ENCODE assay signal across 22 mouse cellular contexts in the genomic region with DNA sequence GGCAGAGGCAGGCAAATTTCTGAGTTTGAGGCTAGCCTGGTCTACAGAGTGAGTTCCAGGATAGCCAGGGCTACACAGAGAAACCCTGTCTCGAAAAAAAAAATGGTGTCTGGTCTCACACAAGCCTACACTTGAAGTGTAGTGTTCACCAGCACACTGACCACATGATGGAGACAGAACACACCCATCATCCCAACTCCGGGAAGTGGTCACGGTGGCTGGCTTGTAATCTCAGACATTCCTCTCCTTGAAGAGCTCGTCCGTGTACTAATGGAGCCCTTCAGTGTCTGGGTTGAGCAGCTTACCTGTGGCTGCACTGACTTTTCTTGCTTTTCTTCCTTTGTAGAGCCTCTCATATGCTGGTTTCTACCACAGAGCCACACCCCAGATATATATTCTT. TPM values are rescaled to one million over a fixed set of nuclear protein-coding genes. Genes with fewer than 3 reads are reported as not detected.
DNase-seq lines count a peak whose midpoint lies in the region; ATAC-seq and TF ChIP-seq lines count a peak whose summit lies in the region.
"Had no signal": no experiment of that assay in that cellular context is flagged by ENCODE, and none has a peak within 500 bp of the region (broad histone marks: within the 10 kb centered on the region; RNA-seq: fewer than 3 reads in every experiment).

No protein-coding gene starts in this region.

- no peaks in the 10 kb centered on the region for H3K36me3 ChIP-seq in intestine, embryonic 14.5 days (ENCODE audit: control insufficient read depth, insufficient read depth, low read length)
- no peaks in the 10 kb centered on the region for H3K36me3 ChIP-seq in intestine, embryonic 15.5 days
- no peaks in the 10 kb centered on the region for H3K36me3 ChIP-seq in liver, embryonic 14.5 days (replicated peaks; ENCODE audit: control insufficient read depth, insufficient read depth, low read depth)
- H3K36me3 ChIP-seq in liver, embryonic 12.5 days, result no peaks in the 10 kb centered on the region
- H3K36me3 ChIP-seq: forebrain, embryonic 10.5 days; hindbrain, embryonic 12.5 days; limb, embryonic 10.5 days; midbrain, embryonic 12.5 days; neural tube, embryonic 15.5 days had no signal

- TF ChIP-seq CTCF in liver, embryonic 14.5 days (IDR thresholded peaks at IDR 0.05; ENCODE audit: low read depth), result 0 out of 2 replicates have a peak, but pooled peaks have one; percentile 4
- peak; percentile 69 for TF ChIP-seq CTCF in Patski (IDR thresholded peaks at IDR 0.05)

- CTCF ChIA-PET in Patski (lab: Charles Lee), result interaction anchor here (0.6 to 1.4 kb wide), 14 partner anchors 8 to 182 kb away, joined by 3 to 5 read pairs (median 3); no protein-coding TSS in a partner anchor

- ATAC-seq in intestine, embryonic 14.5 days (replicated peaks; ENCODE audit: low FRiP score, low TSS enrichment, low read depth), result no peak
- no peak for ATAC-seq in intestine, embryonic 15.5 days
- ATAC-seq in liver, embryonic 14.5 days (ENCODE audit: insufficient read depth), result no peak
- no peak for ATAC-seq in liver, embryonic 12.5 days
- ATAC-seq in Patski, result peak; percentile 65
- ATAC-seq: inflammation-experienced regulatory T-cells, adult 6 months had no signal

- H3K4me1 ChIP-seq in intestine, embryonic 14.5 days (replicated peaks; ENCODE audit: control insufficient read depth, insufficient read depth, low read length), result no peaks in the 10 kb centered on the region
- H3K4me1 ChIP-seq in intestine, embryonic 15.5 days (replicated peaks), result no peaks in the 10 kb centered on the region
- peaks cover 0 to 3% of the 10 kb centered on the region in 2 experiments; a peak in 2 of 4 replicates for H3K4me1 ChIP-seq in liver, embryonic 14.5 days (replicated peaks; ENCODE audit: control insufficient read depth in 2 of 2, insufficient read depth in 2 of 2, low read length in 1 of 2)
- H3K4me1 ChIP-seq in liver, embryonic 12.5 days, result 0 out of 2 replicates have a peak, but pooled peaks cover 12% of the 10 kb centered on the region
- H3K4me1 ChIP-seq: forebrain, embryonic 10.5 days; hindbrain, embryonic 12.5 days; limb, embryonic 10.5 days; midbrain, embryonic 12.5 days; neural tube, embryonic 15.5 days had no signal

- POLR2A ChIA-PET in Patski (lab: Charles Lee), result no interaction called here

- no peak overlapping the region for H3K4me2 ChIP-seq in intestine, embryonic 14.5 days (ENCODE audit: low read length)
- no peak overlapping the region for H3K4me2 ChIP-seq in intestine, embryonic 15.5 days (replicated peaks)
- H3K4me2 ChIP-seq in liver, embryonic 14.5 days (ENCODE audit: low read depth), result no peak overlapping the region
- no peak overlapping the region for H3K4me2 ChIP-seq in liver, embryonic 12.5 days
- H3K4me2 ChIP-seq: hindbrain, embryonic 12.5 days; liver, embryonic 11.5 days; midbrain, embryonic 12.5 days; neural tube, embryonic 15.5 days had no signal

- WGBS in intestine, embryonic 14.5 days, result 66% methylated on average over 5 of the region's 5 CpGs
- WGBS in intestine, embryonic 15.5 days, result 62% methylated on average over 5 of the region's 5 CpGs
- 35% methylated on average over 5 of the region's 5 CpGs for WGBS in liver, embryonic 14.5 days (ENCODE audit: insufficient replicate concordance)
- 45% methylated on average over 5 of the region's 5 CpGs for WGBS in liver, embryonic 12.5 days (ENCODE audit: insufficient replicate concordance)

- no peaks in the 10 kb centered on the region for H3K9me3 ChIP-seq in intestine, embryonic 14.5 days (ENCODE audit: control insufficient read depth, low read length)
- no peaks in the 10 kb centered on the region for H3K9me3 ChIP-seq in intestine, embryonic 15.5 days
- H3K9me3 ChIP-seq in liver, embryonic 14.5 days (ENCODE audit: control insufficient read depth, low read length), result no peaks in the 10 kb centered on the region
- no peaks in the 10 kb centered on the region for H3K9me3 ChIP-seq in liver, embryonic 12.5 days (replicated peaks)
- H3K9me3 ChIP-seq: forebrain, embryonic 10.5 days; hindbrain, embryonic 12.5 days; limb, embryonic 10.5 days; midbrain, embryonic 12.5 days; neural tube, embryonic 15.5 days had no signal

- in situ Hi-C loops in Patski (cut with MboI; ENCODE audit: low pct_unique_long_range_greater_than_20kb), result no loop called here

- no peak for TF ChIP-seq EP300 in liver, embryonic 14.5 days (IDR thresholded peaks at IDR 0.05; ENCODE audit: low read depth)

- peak; percentile 48 for DNase-seq in intestine, embryonic 14.5 days (ENCODE audit: low spot score)
- no peak for DNase-seq in liver, embryonic 14.5 days (ENCODE audit: low read depth in 3 of 3, low spot score in 3 of 3)
- DNase-seq in 416B (ENCODE audit: low read depth) (peak; percentile 78), Patski (ENCODE audit: low read depth, low spot score) (no peak)
- DNase-seq in thymus, postnatal 0 days (ENCODE audit: low spot score), result no peak
- DNase-seq: adrenal gland, postnatal 14 days; cerebellum, adult 18-20 months; gastrocnemius, postnatal 25 days; right cerebral cortex, postnatal 25 days; thymus, postnatal 4 days had no signal

- H3K4me3 ChIP-seq in intestine, embryonic 14.5 days (ENCODE audit: low read depth, low read length), result no peak overlapping the region
- H3K4me3 ChIP-seq in intestine, embryonic 15.5 days (replicated peaks), result no peak overlapping the region
- H3K4me3 ChIP-seq in liver, embryonic 14.5 days (ENCODE audit: insufficient read depth in 1 of 2, low read depth in 2 of 2, low read length in 2 of 2), result no peak overlapping the region
- no peak overlapping the region for H3K4me3 ChIP-seq in liver, embryonic 12.5 days
- H3K4me3 ChIP-seq: forebrain, embryonic 10.5 days; hindbrain, embryonic 12.5 days; limb, embryonic 10.5 days; midbrain, embryonic 12.5 days; myocyte; neural tube, embryonic 15.5 days had no signal

- H3K9ac ChIP-seq in intestine, embryonic 14.5 days (ENCODE audit: low read length), result no peak overlapping the region
- H3K9ac ChIP-seq in intestine, embryonic 15.5 days, result no peak overlapping the region
- no peak overlapping the region for H3K9ac ChIP-seq in liver, embryonic 14.5 days (replicated peaks)
- no peak overlapping the region for H3K9ac ChIP-seq in liver, embryonic 12.5 days
- H3K9ac ChIP-seq: hindbrain, embryonic 12.5 days; midbrain, embryonic 12.5 days; neural tube, embryonic 15.5 days had no signal

- H3K27me3 ChIP-seq in intestine, embryonic 14.5 days (replicated peaks; ENCODE audit: control insufficient read depth, insufficient read depth, low read length), result no peaks in the 10 kb centered on the region
- 0 out of 2 replicates have a peak, but pooled peaks cover 2% of the 10 kb centered on the region for H3K27me3 ChIP-seq in intestine, embryonic 15.5 days (replicated peaks)
- no peaks in the 10 kb centered on the region; the same call in 1 of the 2 replicates for H3K27me3 ChIP-seq in liver, embryonic 14.5 days (ENCODE audit: control insufficient read depth, insufficient read depth, low read length)
- peaks cover 16% of the 10 kb centered on the region for H3K27me3 ChIP-seq in liver, embryonic 12.5 days (replicated peaks)
- H3K27me3 ChIP-seq in Patski, result no peaks in the 10 kb centered on the region
- H3K27me3 ChIP-seq: hindbrain, embryonic 12.5 days; midbrain, embryonic 12.5 days; neural tube, embryonic 15.5 days had no signal

- H3K27ac ChIP-seq in intestine, embryonic 14.5 days (ENCODE audit: low read depth), result no peak overlapping the region
- no peak overlapping the region for H3K27ac ChIP-seq in intestine, embryonic 15.5 days
- H3K27ac ChIP-seq in liver, embryonic 14.5 days, result no peak overlapping the region
- H3K27ac ChIP-seq in liver, embryonic 12.5 days, result no peak overlapping the region
- H3K27ac ChIP-seq: forebrain, embryonic 10.5 days; hindbrain, embryonic 12.5 days; limb, embryonic 10.5 days; midbrain, embryonic 12.5 days; neural tube, embryonic 15.5 days had no signal

RNA-seq across cellular contexts. Expression of a gene that starts 19.9 kb away (rescaled TPM):
- polyA plus RNA-seq in intestine, embryonic 14.5 days (2014; fragmentation: Nextera tagmentation; extraction: Ambion mirVana), result 56.2 and 57.2 TPM in 2 replicates
- 54.9 and 56.2 TPM in 2 replicates for polyA plus RNA-seq in intestine, embryonic 15.5 days (2015; fragmentation: Nextera tagmentation; extraction: Ambion mirVana)
- polyA plus RNA-seq in liver, embryonic 14.5 days (2012; rRNA removed), result 10.8 and 14.6 TPM in 2 replicates
- 10.2 and 15.7 TPM in 2 replicates for polyA plus RNA-seq in liver, embryonic 14.5 days (2014; fragmentation: Nextera tagmentation; extraction: Ambion mirVana)
- 36.4 and 38.5 TPM in 2 replicates for polyA plus RNA-seq in liver, embryonic 12.5 days (2016; fragmentation: Nextera tagmentation; extraction: Ambion mirVana)
- polyA plus RNA-seq in Patski (2021), result 353 TPM
- polyA plus RNA-seq in thymus, postnatal 0 days (2015; fragmentation: Nextera tagmentation; extraction: Ambion mirVana), result 46.7 and 55.6 TPM in 2 replicates

RNA-seq across cellular contexts. Expression of a gene that starts 48.1 kb away (rescaled TPM):
- polyA plus RNA-seq in intestine, embryonic 14.5 days (2014; fragmentation: Nextera tagmentation; extraction: Ambion mirVana), result not detected in 2 replicates
- not detected in 2 replicates for polyA plus RNA-seq in intestine, embryonic 15.5 days (2015; fragmentation: Nextera tagmentation; extraction: Ambion mirVana)
- polyA plus RNA-seq in liver, embryonic 14.5 days (2012; rRNA removed), result not detected in 2 replicates
- polyA plus RNA-seq in liver, embryonic 14.5 days (2014; fragmentation: Nextera tagmentation; extraction: Ambion mirVana), result not detected in 2 replicates
- polyA plus RNA-seq in liver, embryonic 12.5 days (2016; fragmentation: Nextera tagmentation; extraction: Ambion mirVana), result not detected in 2 replicates
- polyA plus RNA-seq in Patski (2021), result not detected
- polyA plus RNA-seq in thymus, postnatal 0 days (2015; fragmentation: Nextera tagmentation; extraction: Ambion mirVana), result not detected in 2 replicates
- polyA plus RNA-seq: embryonic facial prominence, embryonic 14.5 days; forebrain, embryonic 10.5 days; heart, embryonic 14.5 days; hindbrain, embryonic 12.5 days; inflammation-experienced regulatory T-cells, adult 6 months; limb, embryonic 10.5 days; liver, embryonic 11.5 days; midbrain, embryonic 12.5 days; myocyte; neural tube, embryonic 15.5 days had no signal

Comparison
In these comparisons a context has a peak if more than half of its experiments do, and no peak if none do; other contexts are left out.
1. DNase-seq: peak in intestine, embryonic 14.5 days (single experiment) and 416B (single experiment); none in liver, embryonic 14.5 days (0 of 3), Patski (single experiment) and thymus, postnatal 0 days (single experiment).